Mouse (Mus musculus) activated CD4-positive, CD25-positive, alpha-beta regulatory T cell, adult 4 months (primary cell): ENCODE measurements around the gene Olfr221. TPM values are rescaled to one million over a fixed set of nuclear protein-coding genes. Genes with fewer than 3 reads are reported as not detected.

Source experiments
- ATAC-seq: one replicate; pipeline ENCODE4 v1.8.0; 2017
- polyA plus RNA-seq, 2 experiments: library from polyadenylated mRNA; unstranded; fragments of 100-300 nt; shearing (Covaris generic); gene quantifications; one replicate each; pipeline ENCODE4 v1.2.1; 2017

The Olfr221 gene
- polyA plus RNA-seq, 2 experiments from 2014 or later = not detected

DNA sequence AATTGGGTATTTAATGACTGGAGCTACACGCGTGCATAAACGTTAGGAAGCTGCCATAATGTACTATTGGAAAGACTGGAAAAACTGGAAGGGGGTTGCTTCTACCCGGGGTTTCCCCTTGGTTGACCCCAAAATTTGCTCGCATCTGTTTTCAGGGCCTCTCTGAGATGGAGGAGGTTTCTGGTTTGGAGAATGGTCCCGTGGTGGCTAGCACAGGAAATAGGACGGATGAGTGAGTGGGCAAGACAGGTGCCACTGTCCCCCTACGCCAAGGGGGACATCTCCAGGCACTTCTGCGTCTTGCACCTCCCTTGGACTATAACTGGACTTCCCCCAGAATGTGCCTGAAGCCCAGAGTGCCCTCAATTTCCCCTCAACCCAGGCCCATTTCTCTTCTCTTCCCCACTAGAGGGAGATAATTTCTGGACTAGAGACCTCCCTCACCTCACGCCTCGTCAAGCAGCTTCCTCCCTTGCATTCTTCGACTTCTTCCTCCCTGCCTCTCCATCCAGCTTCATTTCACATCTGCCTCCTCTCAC, 23.1 kb downstream of the Olfr221 start:
- ATAC-seq = peak; percentile 27

DNA sequence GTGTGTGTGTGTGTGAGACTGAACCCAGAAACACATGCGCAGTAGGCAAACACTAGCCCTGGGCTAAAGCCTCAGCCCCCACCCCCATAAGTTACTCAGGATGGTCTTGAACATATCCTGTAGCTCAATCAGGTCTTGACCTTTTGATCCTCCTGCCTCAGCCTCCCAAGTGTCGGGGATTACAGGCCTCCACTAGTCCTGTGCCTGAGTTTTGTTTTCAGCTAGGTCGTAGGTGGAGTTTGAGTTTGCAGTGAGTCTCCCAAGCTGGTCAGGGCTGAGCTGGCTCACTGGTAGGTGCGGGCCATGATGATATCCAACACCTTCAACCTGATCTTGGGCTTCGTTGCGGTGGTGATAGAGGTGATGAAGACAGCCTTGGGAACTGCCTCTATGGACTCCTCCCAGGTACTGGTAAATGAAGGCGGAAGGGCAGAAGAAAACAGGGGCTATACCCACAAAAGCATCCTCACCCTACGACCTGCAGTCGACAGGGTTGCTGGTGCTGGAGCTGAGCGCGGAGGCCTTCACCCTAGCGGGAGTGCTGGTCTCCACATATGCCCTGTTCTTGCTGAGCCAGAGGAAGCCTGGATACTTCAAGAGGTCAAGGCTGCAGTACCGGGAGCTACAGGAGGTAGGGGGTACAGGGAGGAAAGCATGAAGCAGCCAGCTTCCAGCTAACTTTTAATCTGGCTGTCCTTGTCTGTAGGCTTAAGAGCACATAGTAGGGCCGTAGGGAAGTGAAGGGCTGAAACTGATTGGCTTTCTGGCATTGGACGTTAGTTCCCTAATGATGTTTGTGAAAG, 23.8 kb downstream of the Olfr221 start:
- no peak for ATAC-seq

DNA sequence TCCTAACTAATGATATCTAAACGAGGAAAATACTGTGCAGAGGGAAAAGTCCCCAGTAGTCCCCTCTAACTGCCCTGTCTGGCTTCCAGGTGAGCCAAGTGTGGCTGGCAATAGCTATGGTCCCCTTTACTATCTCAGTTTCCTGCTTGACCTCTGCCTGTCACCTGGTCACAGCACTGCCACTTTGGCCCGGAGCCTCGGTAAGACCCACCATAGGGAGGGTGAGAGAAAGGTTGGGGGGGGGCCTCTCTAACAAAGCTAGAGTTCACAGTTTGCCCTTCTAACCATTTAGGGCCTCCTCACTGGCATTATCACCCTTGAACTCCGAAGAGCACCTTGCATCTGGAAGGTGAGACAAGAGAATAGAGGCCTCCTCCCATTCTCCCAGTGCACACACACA, 24.6 kb downstream of the Olfr221 start:
- no peak for ATAC-seq

DNA sequence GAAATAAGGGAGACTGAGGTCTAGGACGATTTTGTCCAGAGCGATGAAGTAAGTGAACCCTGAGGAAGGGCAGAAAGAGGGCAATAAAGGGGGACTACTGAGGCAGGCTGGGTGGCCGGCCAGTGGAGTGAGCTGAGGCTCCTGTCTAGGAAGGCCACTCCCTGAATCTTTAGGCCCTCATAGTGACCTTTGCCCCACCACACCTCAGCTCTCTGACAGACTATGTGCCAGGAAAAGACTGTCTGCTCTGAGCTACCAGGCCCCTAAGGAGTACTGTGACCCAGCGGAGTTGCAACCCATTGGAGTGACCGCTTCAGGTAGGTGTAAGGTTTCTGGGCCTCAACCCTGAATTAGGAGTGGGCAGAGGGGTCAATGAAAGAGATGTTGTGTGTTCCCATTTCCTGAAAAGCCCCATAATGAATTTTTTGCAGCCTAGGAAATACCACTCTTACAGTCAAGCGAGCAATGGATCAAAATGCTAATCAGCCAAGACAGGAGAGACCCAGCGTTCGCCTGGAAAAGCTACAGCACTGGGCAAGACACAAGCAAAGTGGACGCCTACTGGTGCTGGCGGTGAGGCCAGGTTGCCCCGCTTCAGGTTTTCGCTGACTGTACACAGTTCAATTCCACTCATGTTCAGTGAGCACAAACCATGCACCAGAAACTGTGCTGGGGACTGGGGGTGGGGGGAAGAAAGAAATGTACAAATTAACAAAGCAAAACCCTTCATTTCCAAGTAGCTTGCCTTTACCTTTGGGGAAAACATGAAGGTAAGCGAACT, 25.4 kb downstream of the Olfr221 start:
- ATAC-seq = no peak

DNA sequence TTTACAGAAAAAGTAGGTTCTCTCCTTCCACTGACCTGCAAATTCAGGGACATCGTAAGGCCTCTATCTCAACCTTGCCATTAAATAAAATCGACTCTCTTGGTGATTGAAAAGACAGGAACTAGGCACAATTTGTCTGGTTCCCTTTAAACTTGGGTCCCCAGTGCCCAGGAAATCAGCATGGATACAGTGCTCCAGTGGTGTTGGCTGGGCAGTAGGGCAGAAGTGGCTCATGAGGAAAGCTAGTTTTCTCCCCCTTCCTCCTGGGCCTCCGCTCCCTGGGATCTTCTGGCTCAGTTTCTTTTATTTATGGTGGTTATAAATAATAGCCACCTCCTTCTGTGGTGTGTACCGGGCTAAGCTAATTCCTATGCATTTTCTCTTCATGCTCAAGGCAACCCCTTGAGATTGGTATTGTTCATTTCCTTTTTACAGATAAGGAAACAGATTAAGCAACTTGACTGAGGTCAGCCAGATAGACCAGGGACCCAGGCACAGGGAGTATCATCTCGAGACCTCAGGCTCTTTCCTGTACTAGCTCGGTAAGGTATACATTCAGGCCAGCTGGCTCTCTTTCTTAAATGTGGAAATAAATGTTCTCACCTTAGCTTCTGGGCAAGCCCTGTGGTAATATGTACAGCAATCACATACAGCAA, 26.7 kb downstream of the Olfr221 start, which contains the start of gene Tmem253:
Gene Tmem253, plus strand, starts transcription at position 214 of the 656 bp plus-strand sequence.
- ATAC-seq = no peak

DNA sequence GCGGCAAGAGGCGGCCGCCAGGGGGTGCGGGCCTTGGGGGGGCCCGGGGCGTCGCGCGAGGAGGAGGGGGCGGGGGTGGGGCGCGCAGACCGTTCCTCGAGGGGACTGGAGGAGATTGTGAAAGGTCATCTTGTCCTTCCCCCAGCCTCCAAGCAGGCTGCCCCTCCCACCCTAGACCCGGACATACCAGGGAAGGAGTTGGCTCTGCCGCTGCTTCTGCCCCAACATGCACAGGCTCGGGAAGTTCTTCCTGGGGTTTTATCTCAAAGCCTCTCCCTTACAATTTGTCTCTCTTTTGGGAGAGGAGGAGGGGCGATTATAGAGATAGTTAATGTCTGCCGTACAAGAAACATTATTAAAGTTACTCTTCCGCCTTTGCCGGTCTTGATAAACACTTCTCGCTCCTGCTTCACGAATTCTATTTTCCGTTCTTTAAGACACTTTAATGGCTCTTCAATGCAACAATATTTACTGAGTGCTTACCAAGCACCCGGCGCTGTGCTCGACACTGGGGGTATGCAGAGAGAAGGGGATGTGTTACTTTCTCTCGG, 27.4 kb downstream of the Olfr221 start:
- no peak for ATAC-seq

DNA sequence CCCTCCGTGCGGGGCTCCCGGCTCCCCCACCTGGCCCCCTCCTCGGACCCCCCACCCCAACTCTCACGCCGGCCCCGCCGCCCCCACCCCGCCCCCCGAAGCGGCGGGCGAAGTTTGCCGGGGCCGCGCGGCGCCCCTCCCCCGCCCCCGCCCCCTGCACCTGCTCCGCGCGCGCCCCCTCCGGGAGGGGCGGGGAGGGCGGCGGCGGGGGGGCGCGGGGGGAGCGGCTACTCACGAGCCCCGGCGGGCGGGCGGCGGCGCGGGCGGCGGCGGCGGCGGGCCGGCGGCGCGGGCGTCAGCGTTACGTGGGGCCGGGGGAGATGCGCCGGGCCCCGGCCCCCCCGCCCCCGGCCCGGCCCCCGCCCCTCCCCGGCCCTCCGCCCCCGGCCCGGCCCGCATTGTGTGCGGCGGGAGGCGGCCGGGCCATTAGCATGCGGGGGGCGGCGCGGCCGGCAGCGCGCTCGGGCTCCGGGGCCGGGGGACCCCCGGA, 27.9 kb downstream of the Olfr221 start:
- ATAC-seq = no peak

DNA sequence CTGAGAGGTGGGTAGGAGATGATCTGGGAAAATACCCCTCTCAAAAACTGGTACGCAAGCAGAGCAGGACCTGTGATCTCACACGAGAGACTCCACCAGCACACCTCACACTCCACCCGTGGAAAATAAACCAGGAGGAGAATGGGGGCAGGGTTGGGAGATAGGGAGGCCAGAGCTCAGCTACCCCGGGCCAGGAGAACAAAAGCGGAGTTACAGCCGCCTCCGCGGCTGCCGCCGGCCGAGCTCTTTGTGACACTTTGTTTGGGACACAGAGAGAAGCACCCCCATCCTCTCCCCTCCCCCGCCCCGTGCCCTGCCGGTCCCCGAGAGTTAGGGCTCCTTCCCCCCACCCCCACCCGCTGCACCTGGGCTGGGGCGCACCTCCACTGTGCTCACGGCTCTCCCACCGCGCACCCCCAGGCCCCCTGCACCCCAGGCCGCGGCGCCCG, 28.5 kb downstream of the Olfr221 start:
- ATAC-seq = peak; percentile 41

DNA sequence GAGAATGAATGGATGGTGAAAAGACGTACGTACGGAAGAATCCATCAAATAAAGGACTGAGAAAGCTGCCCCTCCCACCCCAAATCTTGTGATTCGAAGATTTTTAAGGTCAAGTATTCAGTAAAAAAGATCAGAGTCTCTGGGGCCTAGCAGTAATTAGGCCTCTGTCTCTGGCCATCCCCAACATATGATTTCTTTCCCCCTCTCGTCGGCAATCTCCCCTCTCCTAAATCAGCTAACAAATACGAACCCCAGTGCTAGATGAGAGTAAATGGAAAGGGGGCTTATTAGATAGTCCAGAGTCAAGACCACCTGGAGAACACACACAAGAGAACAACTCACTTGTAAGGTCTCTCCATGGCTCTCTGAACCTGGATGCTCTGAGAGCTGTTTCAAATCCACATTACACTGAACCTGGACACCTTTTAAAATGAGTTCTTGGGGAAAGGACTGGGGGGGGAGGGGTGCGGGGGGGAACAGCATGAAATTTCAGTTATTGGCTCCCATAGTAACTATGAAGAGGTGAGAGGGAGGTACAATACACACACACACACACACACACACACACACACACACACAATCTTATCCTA, 29.1 kb downstream of the Olfr221 start:
- ATAC-seq = no peak

DNA sequence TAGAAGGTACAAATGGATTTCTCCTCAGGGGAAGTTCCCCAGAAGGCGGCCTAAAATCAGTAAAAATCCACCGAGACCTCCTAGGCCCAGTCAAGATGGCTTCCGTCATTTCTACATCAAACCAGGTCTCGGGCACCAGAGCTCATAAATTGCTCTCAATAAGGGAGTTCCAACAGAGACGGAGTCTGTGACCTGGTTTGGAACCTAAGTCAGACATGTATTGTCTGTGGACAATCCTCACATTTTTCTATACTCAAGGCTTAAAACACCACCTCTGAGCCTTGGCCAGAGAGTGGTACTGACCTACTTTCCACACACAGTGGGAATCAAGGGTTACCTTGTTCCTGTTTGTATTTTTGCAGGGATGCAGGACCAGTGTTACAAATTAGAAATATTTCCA, 29.7 kb downstream of the Olfr221 start:
- ATAC-seq = no peak

DNA sequence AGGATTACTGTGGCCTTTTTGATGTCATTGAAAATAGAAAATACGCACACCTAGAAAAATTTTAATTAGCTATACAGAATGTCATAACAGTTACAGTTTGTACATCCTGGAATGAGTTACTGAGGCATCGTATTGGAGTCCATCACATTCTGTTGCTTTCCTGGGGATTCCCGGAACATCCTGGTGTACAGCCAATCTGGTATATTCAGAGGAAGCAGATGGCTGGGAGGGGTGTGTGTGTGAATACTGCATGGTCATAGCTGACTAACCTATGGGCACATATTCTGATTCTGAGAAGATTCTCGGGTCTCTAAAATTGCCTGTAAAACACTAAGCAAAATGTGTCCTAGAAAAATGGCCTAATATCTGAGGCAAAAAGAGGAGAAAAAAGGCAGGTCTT, 30.2 kb downstream of the Olfr221 start:
- ATAC-seq = no peak

DNA sequence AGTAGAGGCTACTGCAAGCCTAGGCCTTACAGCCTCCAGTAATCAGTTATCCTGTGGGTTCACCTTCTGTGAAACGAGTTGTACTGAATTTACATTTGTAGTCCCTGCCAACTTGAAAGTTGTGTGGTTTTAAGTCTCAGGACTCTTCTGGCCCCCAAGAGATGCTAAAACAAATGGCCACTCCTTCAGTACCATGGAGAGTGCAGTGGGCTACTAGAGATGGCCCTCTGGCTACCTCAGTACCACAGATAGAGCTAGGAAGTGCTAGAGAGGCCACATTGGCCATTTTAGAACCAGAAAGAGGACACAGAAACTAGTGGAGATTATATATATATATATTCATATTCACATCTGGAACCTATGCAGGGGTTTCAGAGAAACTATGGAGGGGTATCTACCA, 30.6 kb downstream of the Olfr221 start:
- ATAC-seq = no peak

DNA sequence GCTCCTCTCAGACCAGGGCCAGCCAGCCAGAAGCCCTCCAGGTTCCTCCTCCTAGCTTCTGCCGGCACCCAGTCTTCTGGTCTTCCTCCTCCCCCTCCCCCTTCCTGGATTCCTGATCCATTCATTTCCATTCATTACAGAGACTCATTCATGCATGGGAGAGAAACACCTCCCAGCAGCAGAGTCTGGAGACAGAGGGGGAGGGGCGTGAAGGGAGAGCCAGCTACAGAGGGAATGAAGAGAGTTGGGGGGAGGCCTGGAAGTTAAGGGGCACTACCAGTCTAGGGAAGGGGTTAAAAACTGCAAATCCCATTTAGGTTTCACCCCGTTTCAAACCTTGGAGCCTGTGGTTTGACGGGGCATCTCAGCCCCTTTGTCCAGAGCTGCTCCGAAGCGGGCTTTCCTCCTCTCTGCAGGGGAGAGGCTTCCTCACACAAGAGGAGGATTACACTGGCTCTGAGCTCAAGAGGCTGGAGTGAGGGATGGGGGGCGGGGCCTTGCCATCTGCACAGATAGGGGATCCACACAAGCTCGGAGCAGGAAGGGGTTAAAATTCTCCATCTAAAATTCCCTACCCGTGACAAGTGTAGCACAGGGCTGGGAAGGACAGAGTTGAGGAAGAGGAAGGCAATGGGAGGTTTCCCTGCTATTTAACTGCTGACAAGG, 31.7 kb downstream of the Olfr221 start:
- no peak for ATAC-seq

DNA sequence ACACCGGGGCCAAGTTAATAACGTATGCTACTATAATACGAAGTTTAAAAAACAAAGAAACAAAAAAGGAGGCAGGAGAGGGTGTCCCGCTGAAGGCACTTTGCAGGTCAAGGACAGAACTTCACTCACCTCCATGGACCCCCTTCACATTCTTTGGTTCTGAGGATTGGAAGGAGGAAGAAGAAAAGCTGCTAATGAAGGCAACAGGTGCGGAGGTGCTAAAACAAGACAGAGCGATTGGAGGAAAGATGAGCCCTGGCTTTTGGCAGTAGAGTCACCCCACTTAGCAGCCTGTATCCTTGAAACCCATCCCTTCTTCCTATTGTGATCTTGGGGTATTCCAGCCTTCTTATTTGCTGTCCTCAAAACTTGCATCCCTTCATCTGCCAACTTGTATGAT, 32.4 kb downstream of the Olfr221 start:
- no peak for ATAC-seq

DNA sequence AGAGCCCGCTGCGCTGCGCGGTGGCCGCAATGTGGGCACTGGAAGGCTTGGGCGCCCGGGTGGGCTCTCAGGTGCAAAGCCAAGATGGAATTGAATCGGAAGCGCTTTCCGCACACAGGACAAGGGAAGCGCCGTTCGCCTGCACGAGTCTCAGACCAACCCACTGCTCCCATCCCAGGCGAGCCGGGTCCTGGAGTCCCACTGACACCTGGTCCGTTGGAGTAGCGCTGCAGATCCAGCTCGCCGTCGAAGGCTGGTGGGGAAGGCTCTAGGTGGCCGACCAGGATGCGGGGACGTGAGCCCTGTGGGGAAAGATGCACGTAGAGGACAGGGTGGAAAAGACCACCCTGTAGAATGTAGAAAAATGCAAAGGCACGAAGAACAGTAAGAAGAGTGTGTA, 32.9 kb downstream of the Olfr221 start:
- ATAC-seq = no peak

DNA sequence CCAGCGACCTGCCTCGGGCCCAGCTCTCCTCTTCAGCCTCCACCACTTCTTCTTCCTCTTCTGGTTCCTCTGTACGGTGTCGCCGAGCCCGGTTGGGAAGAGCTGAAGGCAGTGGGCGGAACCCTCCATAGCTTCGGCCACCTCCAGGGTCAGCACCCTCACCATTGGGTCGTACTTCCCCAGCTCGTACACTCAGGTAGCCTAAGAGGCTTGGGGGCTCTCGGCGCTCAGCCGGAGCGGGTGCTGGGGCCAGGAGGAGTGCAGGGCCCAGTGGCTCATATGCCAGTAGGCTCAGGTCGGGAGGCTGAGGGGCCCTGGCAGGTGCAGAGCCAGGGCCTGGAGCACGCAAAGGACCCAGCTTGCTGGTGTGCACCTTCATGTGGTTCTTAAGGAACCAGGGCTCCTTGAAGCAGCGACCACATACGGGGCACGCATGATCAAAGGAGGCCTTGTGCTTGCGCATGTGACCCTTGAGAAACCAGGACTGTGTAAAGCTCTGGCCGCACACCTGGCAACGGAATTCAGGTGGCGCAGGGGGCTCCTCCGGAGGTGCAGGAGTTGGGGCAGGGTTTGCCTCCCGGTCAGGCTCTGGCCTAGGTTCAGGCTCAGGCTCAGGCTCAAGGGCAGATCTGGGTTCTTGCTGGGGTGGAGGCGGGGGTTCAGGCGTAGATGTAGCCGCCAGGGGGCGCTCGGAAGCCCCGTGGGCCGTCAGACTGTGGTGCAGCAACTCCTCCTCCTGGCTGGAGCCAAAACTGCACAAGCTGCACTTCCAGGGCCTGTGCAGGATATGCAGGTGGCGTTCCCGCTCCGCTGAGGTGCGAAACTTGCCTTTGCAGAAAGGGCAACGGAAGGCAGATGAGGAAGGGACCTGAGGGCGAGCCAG, 33.7 kb downstream of the Olfr221 start:
- ATAC-seq = peak; percentile 76

DNA sequence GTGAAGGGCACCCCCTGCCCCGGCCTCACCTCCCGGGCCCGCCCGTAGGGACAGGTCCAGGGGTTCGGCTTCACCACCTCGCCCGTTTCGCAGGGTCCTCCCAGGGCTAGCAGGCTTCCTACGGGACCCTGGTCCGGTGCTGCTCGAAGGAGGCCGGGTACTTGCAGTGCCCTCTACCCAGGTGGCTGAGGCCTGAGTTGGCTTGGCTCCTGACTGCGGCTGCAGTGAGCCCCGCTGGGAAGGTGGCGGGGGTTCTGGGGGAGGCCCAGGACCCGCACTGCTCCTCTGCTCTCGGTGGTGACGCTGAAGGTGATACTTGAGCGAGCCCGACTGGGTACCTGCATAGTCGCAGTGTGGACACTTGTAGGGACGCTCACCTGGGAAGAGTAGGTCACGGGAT, 35.5 kb downstream of the Olfr221 start:
- ATAC-seq = no peak

DNA sequence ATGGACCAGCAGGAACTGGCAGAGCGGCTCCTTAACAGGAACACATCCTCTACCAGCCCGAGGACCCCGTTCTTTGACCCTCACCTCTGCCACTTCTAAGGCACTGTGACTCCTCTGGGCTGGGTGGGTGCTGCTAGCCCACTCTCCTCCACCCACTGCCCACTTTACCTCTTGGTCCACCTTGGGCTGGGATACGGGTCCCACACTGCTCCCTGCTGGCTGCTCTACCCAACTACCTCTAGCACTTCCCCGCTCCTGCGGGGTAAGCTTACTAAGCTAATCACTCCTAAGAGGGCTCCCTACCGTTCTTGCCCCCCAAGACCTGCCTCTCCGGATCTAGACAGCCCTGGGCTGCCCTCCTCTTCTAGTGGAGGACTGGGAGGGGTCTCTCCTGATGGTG, 36.0 kb downstream of the Olfr221 start:
- ATAC-seq = no peak

DNA sequence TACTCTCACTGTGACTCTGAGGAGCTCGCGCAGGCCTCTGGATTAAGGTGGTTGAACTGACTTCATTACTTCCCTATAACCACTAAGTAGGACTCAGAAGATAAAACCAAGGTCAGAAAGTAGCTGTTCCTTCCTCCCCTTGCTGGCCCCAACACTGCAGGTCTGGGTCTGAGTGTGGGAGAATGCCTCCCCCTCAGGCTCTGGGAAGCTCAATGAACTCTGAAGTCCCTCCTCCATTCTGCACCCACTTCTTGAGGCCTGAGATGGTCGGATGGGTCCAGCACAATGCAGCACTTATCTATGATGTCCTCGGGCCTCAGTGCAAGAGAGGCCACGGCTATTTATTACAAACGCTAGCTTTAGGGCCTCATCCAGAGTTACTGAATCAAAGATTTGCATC, 36.6 kb downstream of the Olfr221 start:
- no peak for ATAC-seq

DNA sequence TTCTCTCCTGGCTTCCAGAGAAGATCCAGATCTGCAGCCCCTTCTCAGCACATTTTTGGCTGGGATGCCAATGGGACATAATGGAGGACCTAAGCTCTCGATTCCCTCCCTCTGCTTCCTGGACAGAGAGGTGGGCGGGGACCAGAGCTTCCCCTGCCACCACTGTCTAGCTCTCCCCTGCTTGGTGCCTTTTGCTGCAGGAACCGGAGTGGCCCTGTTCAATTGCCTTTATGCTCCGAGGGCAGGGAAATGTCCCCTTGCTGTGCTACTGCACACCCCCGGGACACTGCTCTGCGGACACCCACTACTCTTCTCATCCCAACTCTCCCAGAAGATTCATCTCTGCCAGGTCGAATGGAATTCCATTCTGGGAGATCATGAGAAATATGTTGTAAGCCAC, 37.1 kb downstream of the Olfr221 start:
- no peak for ATAC-seq
